Mouse (Mus musculus): ENCODE measurements around the gene Tmod3.

DNA sequence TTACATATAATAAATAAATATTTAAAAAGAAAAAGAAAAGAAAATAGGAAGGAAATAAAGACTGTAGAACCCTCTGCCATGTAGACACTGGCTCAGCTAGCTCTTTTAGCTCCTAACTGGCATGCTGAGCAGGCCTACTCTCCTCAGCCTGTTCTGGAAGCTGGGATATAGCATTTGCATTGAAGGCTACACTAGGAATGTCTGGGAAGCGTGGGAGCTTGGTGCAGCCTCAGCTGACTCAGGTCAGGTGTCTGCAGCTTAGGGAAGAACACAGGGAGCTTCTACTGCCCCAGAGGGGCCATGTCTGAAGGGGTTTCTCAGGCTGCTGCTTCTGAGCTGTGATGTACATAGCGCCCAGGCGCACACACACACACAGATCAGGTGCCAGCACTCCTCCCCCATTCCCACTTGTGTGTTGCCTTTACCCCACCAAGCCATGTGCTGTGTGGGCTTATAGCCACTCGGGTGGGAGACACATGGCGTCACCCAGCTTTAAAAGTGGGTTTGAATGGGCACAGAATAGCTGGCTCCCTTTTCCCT is 78.9 kb downstream of the Tmod3 start:
- no peak for TF ChIP-seq POLR2A (IDR thresholded peaks at IDR 0.05; ENCODE audit: borderline replicate concordance, control insufficient read depth, low read depth, low read length)
- no peak for TF ChIP-seq CTCF (IDR thresholded peaks at IDR 0.05; ENCODE audit: control insufficient read depth, insufficient read depth, low read length)
